Mouse (Mus musculus): ENCODE measurements around the gene Cdip1.
"Not testable (repeated sequence)": the region's sequence is repeated elsewhere in the genome, so short reads cannot be mapped to it uniquely, and the experiment has no call there.

Cdip1 gene

DNA sequence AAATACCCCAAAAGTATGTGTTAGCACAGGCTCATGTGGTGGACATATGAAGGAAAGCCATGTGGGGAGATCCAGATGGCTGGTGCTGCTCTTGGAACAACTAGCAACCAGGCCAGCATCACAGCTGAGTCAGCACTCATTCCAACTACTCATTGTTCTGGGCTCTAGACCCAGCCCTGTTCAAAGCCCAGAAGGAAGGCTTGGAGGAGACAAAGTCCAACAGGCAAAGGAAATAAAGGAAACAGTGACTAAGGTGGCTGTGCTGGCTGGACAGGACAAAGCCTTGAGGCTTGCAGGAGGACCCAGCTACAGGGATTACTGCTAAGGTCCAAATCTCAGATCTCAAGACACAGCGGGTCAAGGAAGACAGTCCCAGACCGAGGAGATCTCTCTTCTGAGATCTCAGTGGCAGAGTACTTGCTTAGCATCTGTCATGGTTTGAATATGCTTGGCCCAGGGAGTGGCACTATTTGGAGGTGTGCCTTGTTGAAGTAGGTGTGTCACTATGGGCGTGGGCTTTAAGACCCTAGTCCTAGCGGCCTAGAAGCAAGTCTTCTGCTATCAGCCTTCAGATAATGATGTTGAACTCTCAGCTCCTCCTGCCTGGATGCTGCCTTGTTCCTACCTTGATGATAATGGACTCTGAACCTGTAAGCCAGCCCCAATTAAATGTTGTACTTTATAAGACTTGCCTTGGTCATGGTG lies 12.0 kb downstream of the Cdip1 start:
- Histone ChIP-seq H3K4me3 (replicated peaks; ENCODE audit: low read length) (no peak overlapping the region), H3K4me1 (replicated peaks; ENCODE audit: low read depth, low read length) (peaks cover 22% of the 10 kb centered on the region), H3K9me3 (ENCODE audit: low read length) (no peaks in the 10 kb centered on the region), H3K36me3 (ENCODE audit: insufficient read depth, low read length) (peaks cover 18% of the 10 kb centered on the region; the same call in 1 of the 2 replicates), H3K27me3 (ENCODE audit: insufficient read depth, low read length) (no peaks in the 10 kb centered on the region)
- TF ChIP-seq NANOG (IDR thresholded peaks at IDR 0.05; ENCODE audit: borderline replicate concordance, low read length) (no peak), POU5F1 (IDR thresholded peaks at IDR 0.05; ENCODE audit: borderline replicate concordance, low read length) (no peak), CTCF (conservative IDR thresholded peaks at IDR 0.05; ENCODE audit: low read length) (no peak)

GRCm38 (mm10) chr16:4777171-4777904 lies 12.8 kb downstream of the Cdip1 start:
- Histone ChIP-seq H3K27me3 (ENCODE audit: insufficient read depth, low read length) (no peaks in the 10 kb centered on the region), H3K9me3 (ENCODE audit: low read length) (no peaks in the 10 kb centered on the region), H3K4me1 (replicated peaks; ENCODE audit: low read depth, low read length) (peaks cover 22% of the 10 kb centered on the region), H3K36me3 (ENCODE audit: insufficient read depth, low read length) (peaks cover 19% of the 10 kb centered on the region; the same call in 1 of the 2 replicates), H3K4me3 (replicated peaks; ENCODE audit: low read length) (no peak overlapping the region)
- no peak for TF ChIP-seq CTCF (conservative IDR thresholded peaks at IDR 0.05; ENCODE audit: low read length)
- no peak for TF ChIP-seq NANOG (IDR thresholded peaks at IDR 0.05; ENCODE audit: borderline replicate concordance, low read length)
- no peak for TF ChIP-seq POU5F1 (IDR thresholded peaks at IDR 0.05; ENCODE audit: borderline replicate concordance, low read length)

DNA sequence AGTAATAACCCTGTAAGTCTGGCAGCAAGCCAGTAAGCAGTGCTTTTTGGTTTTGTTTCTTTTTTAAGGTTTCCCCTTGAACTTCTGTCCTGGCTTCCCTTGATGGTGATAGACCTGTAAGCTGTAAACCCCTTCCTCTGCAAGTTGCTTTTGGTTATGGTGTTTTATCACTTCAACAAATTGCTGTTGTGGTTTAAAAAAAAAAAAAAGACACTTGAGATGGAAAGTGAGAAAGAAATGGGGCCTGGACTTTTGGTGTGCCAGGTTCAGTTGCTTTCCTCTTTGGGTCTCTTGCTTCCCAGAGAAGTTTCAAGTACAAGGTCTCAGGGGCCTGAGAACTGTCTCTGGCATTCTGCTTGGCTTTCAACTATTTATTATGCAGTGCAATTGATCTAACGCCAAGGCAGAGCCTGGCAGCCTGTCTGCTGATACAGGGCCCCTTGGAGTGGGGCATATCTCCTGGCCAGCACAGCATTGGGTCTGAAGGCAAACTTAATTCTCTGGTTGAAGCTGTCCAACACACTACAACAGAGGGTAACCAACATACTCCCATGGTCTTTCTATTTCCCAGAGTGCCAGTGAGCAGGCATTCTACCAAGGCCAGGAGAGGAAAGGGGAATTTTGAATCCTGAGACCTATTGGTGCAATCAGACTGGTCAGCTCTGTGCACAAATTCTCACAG lies 16.7 kb downstream of the Cdip1 start:
- H3K9me3 ChIP-seq (ENCODE audit: low read length): no peaks in the 10 kb centered on the region
- TF ChIP-seq CTCF (conservative IDR thresholded peaks at IDR 0.05; ENCODE audit: low read length) (no peak), POU5F1 (IDR thresholded peaks at IDR 0.05; ENCODE audit: borderline replicate concordance, low read length) (no peak)
- H3K4me1 ChIP-seq (replicated peaks; ENCODE audit: low read depth, low read length): peaks cover 20% of the 10 kb centered on the region
- H3K27me3 ChIP-seq (ENCODE audit: insufficient read depth, low read length): no peaks in the 10 kb centered on the region
- H3K4me3 ChIP-seq (replicated peaks; ENCODE audit: low read length): no peak overlapping the region
- peaks cover 50% of the 10 kb centered on the region for H3K36me3 ChIP-seq (ENCODE audit: insufficient read depth, low read length)

DNA sequence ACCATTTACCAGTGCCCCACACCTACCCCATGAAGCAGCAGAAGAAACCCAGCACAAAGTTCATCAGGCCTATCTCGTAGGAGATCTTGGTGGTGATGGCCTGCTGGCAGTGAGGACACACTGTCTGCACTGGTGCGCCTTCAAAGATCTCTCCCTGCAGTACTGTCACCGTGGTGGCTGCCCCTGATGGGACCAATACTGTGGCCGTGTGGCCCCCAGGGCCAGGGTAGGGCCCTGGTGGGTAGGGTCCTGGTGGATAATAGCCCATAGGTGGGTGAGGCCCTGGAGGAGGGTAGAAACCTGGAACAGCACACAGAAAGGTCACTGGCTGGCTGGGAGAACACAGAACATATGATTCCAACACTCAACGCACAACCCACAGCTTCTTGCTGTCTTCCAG lies 21.4 kb downstream of the Cdip1 start:
- H3K36me3 ChIP-seq (ENCODE audit: insufficient read depth, low read length): peaks cover 83% of the 10 kb centered on the region
- no peak overlapping the region for H3K4me3 ChIP-seq (replicated peaks; ENCODE audit: low read length)
- H3K4me1 ChIP-seq (replicated peaks; ENCODE audit: low read depth, low read length): no peaks in the 10 kb centered on the region
- TF ChIP-seq NANOG (IDR thresholded peaks at IDR 0.05; ENCODE audit: borderline replicate concordance, low read length): no peak
- no peak for TF ChIP-seq CTCF (conservative IDR thresholded peaks at IDR 0.05; ENCODE audit: low read length)
- no peak for TF ChIP-seq POU5F1 (IDR thresholded peaks at IDR 0.05; ENCODE audit: borderline replicate concordance, low read length)
- no peaks in the 10 kb centered on the region for H3K9me3 ChIP-seq (ENCODE audit: low read length)
- no peaks in the 10 kb centered on the region for H3K27me3 ChIP-seq (ENCODE audit: insufficient read depth, low read length)

DNA sequence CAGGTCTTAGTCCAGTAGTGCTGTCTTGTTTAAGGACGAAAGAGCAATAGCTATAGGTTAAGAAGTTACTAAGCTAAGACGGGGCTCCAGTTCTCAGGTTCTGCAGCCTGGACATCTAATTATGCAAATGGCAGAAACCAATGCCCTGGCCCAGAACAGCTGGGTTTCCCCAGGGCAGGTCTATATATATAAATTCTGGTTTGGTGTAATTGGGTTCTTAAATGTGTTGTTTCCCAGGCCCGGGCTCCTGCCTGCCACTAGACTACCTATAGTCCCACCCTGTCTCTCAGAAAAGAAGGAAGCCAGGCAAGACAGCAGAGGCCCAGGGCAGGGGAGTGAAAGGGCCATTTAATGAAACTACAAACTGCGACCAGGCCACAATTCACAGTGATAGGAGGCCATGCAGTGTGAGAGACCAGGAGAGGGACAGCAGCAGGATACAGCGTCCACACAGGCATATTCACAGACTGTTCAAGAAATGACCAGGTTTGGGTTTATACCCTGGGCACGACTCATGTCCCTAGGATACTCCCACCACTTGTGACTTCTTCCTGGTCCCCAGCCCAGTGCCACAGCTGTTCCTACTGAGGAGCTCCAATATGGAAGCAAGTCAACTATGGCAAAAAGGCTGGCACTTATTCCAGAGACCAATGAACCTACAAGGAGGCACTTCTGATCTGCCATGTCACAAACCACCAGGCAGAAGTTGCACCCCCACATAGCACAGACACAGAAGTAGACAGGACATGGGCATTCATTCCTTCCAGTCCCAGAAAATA lies 22.9 kb downstream of the Cdip1 start:
- no peaks in the 10 kb centered on the region for H3K9me3 ChIP-seq (ENCODE audit: low read length)
- TF ChIP-seq CTCF (conservative IDR thresholded peaks at IDR 0.05; ENCODE audit: low read length) (no peak), POU5F1 (IDR thresholded peaks at IDR 0.05; ENCODE audit: borderline replicate concordance, low read length) (no peak), NANOG (IDR thresholded peaks at IDR 0.05; ENCODE audit: borderline replicate concordance, low read length) (no peak)
- no peak overlapping the region for H3K4me3 ChIP-seq (replicated peaks; ENCODE audit: low read length)
- H3K36me3 ChIP-seq (ENCODE audit: insufficient read depth, low read length): peaks cover 86% of the 10 kb centered on the region
- no peaks in the 10 kb centered on the region for H3K27me3 ChIP-seq (ENCODE audit: insufficient read depth, low read length)
- no peaks in the 10 kb centered on the region for H3K4me1 ChIP-seq (replicated peaks; ENCODE audit: low read depth, low read length)

DNA sequence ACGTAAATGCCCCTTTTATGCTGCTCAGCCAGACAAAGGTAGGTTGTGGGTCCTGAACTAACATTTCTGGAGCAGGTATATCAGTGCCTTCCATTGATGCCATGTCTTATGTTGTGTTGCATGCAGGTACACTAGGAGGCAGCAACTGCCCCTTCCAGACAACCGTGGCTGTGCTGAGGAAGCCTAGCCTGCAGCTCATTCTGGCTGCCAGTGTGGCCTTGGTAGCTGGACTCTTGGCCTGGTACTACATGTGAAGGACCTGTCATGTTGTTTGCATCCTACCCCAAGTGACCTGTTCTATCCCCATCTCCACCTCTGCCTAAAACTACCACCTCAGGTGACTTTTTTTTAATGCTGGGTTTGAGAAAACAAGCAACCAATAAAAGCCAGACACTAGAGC lies 24.2 kb downstream of the Cdip1 start:
- H3K9me3 ChIP-seq (ENCODE audit: low read length): no peaks in the 10 kb centered on the region

DNA sequence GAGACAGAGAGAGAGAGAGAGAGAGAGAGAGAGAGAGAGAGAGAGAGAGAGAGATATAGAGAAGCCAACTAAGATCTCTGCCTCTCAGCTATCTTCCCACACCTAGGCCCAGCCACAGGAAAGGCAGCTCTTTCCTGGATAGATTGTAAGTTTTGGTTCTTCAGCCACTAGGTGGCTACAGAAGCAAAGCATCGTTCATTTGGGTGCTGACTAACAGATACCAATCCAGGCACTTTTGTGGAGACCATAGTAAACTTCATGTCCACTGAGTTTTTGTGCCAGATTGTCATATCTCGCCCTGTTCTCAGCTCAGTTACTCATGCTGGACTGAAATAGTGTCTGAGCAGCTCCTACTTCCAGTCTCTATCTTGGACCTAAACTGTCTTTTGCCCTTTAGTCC lies 26.8 kb downstream of the Cdip1 start:
- peaks cover 55% of the 10 kb centered on the region for H3K36me3 ChIP-seq (ENCODE audit: insufficient read depth, low read length)
- H3K4me3 ChIP-seq (replicated peaks; ENCODE audit: low read length): no peak overlapping the region
- no peak for TF ChIP-seq POU5F1 (IDR thresholded peaks at IDR 0.05; ENCODE audit: borderline replicate concordance, low read length)
- peak; percentile 37 for TF ChIP-seq CTCF (conservative IDR thresholded peaks at IDR 0.05; ENCODE audit: low read length)
- TF ChIP-seq NANOG (IDR thresholded peaks at IDR 0.05; ENCODE audit: borderline replicate concordance, low read length): no peak
- H3K4me1 ChIP-seq (replicated peaks; ENCODE audit: low read depth, low read length): no peaks in the 10 kb centered on the region
- H3K27me3 ChIP-seq (ENCODE audit: insufficient read depth, low read length): no peaks in the 10 kb centered on the region
- no peaks in the 10 kb centered on the region for H3K9me3 ChIP-seq (ENCODE audit: low read length)

More for the DNA sequence above, 24.2 kb downstream of the Cdip1 start:
- Histone ChIP-seq H3K4me1 (replicated peaks; ENCODE audit: low read depth, low read length) (no peaks in the 10 kb centered on the region), H3K4me3 (replicated peaks; ENCODE audit: low read length) (no peak overlapping the region), H3K27me3 (ENCODE audit: insufficient read depth, low read length) (no peaks in the 10 kb centered on the region), H3K36me3 (ENCODE audit: insufficient read depth, low read length) (peaks cover 80% of the 10 kb centered on the region)
- TF ChIP-seq CTCF (conservative IDR thresholded peaks at IDR 0.05; ENCODE audit: low read length): no peak
- no peak for TF ChIP-seq NANOG (IDR thresholded peaks at IDR 0.05; ENCODE audit: borderline replicate concordance, low read length)
- no peak for TF ChIP-seq POU5F1 (IDR thresholded peaks at IDR 0.05; ENCODE audit: borderline replicate concordance, low read length)

GRCm38 (mm10) chr16:4762437-4762836 lies 27.7 kb downstream of the Cdip1 start:
- Histone ChIP-seq H3K4me3 (replicated peaks; ENCODE audit: low read length) (no peak overlapping the region), H3K4me1 (replicated peaks; ENCODE audit: low read depth, low read length) (peaks cover 4% of the 10 kb centered on the region; the same call in 1 of the 2 replicates), H3K36me3 (ENCODE audit: insufficient read depth, low read length) (peaks cover 47% of the 10 kb centered on the region), H3K27me3 (ENCODE audit: insufficient read depth, low read length) (no peaks in the 10 kb centered on the region), H3K9me3 (ENCODE audit: low read length) (no peaks in the 10 kb centered on the region)
- TF ChIP-seq NANOG (IDR thresholded peaks at IDR 0.05; ENCODE audit: borderline replicate concordance, low read length) (no peak), CTCF (conservative IDR thresholded peaks at IDR 0.05; ENCODE audit: low read length) (no peak), POU5F1 (IDR thresholded peaks at IDR 0.05; ENCODE audit: borderline replicate concordance, low read length) (no peak)

- Histone ChIP-seq H3K9me3 (ENCODE audit: low read length) (peaks cover 29% of the 10 kb centered on the region), H3K4me3 (replicated peaks; ENCODE audit: low read length) (peak overlapping the region; percentile 67)
- H3K36me3 ChIP-seq (ENCODE audit: insufficient read depth, low read length); H3K4me1 ChIP-seq (replicated peaks; ENCODE audit: low read depth, low read length); H3K27me3 ChIP-seq (ENCODE audit: insufficient read depth, low read length): not testable (repeated sequence)
Measured at GRCm38 (mm10) chr16:4756660-4757335, 33.3 kb downstream of the Cdip1 start.

All from E14TG2a.4 (cell line).